Mouse (Mus musculus): ENCODE measurements around the gene Ccdc51.

Gene Ccdc51

DNA sequence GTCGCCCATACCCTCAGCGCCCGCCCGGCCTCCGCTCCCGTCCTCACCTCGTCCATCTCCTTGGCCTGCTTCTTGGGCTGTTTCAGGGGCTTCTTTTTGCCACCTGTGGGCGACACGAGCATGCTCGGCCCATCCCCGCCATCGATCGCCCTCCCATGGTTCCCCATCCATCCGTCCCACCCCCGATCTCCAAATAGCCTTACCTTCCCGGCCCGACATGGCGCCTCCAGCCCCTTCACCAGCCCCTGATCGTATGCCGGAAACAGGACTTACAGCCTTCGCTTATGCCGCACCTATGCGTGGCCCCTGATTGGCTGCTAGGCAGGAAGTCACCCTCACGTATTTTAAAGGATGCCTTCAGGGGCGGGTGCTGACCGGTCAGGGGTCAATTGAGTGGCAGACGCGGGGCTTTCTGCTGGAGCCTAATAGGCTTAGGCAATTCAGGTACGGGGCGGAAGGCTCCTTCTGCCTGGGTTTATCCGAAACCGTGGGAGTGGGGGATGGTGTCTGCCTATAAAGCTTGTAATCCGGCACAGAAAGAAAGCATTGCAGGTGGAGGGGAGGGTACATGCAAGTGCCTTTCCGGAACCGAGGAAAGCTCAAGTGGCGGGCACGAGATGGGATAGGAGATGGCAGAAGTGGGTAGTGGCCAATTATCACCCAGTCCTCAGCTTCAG, at the start of gene Ccdc51, which contains the start of gene Tma7:
Gene Ccdc51 (plus strand): TSS at position 370 of the 677 bp plus-strand sequence.
Gene Tma7 (minus strand): TSS at position 464 of the 677 bp plus-strand sequence.
- peak; percentile 57 for DNase-seq (ENCODE audit: low spot score)

DNA sequence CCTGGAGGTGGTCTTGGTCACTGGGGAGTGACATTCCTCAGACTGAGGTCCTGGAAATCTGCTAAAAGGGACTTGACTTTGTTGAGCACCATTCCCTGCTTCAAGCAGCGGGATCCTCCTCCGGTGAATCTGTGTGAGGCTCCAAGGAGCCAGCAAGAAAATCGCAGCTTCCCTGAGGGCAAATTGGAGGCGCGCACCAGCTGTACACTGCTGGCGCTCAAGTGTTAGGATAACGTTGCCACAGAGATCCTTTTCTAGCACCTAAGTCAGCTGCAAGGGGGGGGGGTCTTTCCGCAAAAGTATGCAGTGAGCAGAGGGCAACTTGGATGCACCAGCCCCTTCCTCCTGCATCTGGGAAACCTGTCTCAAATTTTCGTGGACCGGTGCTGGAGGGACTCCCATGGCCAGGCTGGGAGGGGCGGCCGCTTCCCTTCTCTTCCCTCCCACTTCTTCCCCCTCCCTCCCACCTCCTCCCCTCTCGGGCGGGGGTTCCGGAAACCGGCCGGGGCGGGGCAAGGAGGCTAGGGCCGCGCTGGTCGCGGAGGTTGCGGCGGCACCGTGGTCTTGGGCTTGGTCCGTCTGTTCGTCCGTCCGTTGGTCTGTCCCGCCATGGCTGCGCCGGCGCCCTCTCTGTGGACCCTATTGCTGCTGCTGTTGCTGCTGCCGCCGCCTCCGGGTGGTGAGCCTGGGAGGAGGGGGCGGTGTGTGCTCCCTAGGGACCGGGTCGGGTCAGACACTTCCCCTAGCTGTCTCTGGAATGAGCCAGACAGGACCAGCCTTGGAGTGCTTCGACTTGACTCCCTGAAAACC, 44.0 kb upstream of the Ccdc51 start, which contains the start of gene Shisa5:
Gene Shisa5 (plus strand): TSS at position 480 of the 810 bp plus-strand sequence.
- peak; percentile 71 for DNase-seq (ENCODE audit: low spot score)

- peak; percentile 43 for DNase-seq (ENCODE audit: low spot score)
These were observed 43.4 kb upstream of the Ccdc51 start for GRCm38 (mm10) chr9:109038901-109039364.

GRCm38 (mm10) chr9:109039681-109040080, 42.6 kb upstream of the Ccdc51 start:
- DNase-seq (ENCODE audit: low spot score): no peak

GRCm38 (mm10) chr9:109040216-109040615, 42.1 kb upstream of the Ccdc51 start:
- DNase-seq (ENCODE audit: low spot score): no peak

GRCm38 (mm10) chr9:109040906-109041305, 41.4 kb upstream of the Ccdc51 start:
- no peak for DNase-seq (ENCODE audit: low spot score)

GRCm38 (mm10) chr9:109041351-109041750, 40.9 kb upstream of the Ccdc51 start:
- DNase-seq (ENCODE audit: low spot score): no peak

- no peak for DNase-seq (ENCODE audit: low spot score)
These were observed 36.0 kb upstream of the Ccdc51 start for GRCm38 (mm10) chr9:109046306-109046705.

- DNase-seq (ENCODE audit: low spot score): no peak
These were observed 33.0 kb upstream of the Ccdc51 start for GRCm38 (mm10) chr9:109049316-109049715.

- DNase-seq (ENCODE audit: low spot score): no peak
These were observed 32.2 kb upstream of the Ccdc51 start for GRCm38 (mm10) chr9:109049996-109050673.

DNA sequence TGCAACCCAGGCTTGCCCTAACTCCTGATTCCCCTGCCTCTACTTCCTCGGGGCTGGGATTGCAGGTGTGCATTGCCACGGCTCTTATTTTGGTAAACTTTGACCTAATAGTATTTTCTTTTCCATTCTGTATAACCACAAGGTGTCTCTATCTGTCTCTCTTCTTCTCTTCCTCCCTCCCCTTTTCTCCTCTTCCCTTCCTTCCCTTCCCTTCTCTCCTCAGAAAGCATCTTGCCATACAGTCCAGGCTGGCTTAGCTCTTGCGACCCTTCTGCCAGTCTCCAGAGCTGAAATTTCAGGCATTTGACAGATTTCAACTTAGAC, 31.7 kb upstream of the Ccdc51 start:
- no peak for DNase-seq (ENCODE audit: low spot score)

- no peak for DNase-seq (ENCODE audit: low spot score)
These were observed 31.2 kb upstream of the Ccdc51 start for GRCm38 (mm10) chr9:109051011-109051501.

DNA sequence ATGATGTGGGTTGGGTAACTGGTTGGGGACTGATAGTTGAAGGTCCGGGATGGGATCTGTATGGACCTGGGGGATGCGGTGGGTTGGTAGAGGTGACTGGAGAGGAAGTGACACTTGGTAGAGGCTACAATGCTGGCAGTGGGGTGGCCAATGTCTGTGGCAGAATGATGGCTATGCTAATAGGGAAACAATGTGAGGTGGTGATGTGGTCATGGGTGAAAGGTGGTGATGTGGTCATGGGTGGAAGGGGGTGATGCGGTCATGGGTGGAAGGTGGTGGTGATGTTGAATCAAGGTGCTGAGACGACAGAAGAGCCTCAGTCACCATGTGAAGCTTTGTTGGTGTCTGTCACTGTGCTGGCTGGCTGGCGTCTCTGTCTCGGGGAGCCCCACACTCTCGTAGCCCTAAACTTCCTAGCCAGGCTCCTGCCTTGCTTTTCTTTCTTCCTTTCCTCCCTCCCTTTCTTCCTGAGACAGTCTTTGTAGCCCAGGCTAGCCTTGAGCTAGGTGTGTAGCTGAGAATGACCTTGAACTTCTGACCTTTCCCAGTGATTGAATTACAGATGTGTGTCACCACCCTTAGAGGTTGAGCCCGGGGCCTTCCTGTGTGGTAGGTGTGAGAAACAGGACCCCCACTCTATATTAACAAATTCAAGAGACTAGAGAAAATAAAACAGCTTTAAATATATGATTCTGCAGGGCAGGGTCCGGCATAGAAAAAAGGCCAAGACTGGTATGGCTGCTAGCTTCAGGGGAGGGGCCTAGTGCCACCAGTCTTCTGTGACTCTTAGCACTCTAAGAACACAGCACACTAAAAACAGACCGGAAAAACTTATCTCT, 30.4 kb upstream of the Ccdc51 start:
- DNase-seq (ENCODE audit: low spot score): no peak

- no peak for DNase-seq (ENCODE audit: low spot score)
These were observed 29.6 kb upstream of the Ccdc51 start for GRCm38 (mm10) chr9:109052490-109053260.

GRCm38 (mm10) chr9:109053366-109053765, 28.9 kb upstream of the Ccdc51 start:
- no peak for DNase-seq (ENCODE audit: low spot score)

GRCm38 (mm10) chr9:109053851-109054250, 28.4 kb upstream of the Ccdc51 start:
- DNase-seq (ENCODE audit: low spot score): no peak

GRCm38 (mm10) chr9:109054712-109055111, 27.6 kb upstream of the Ccdc51 start:
- no peak for DNase-seq (ENCODE audit: low spot score)

DNA sequence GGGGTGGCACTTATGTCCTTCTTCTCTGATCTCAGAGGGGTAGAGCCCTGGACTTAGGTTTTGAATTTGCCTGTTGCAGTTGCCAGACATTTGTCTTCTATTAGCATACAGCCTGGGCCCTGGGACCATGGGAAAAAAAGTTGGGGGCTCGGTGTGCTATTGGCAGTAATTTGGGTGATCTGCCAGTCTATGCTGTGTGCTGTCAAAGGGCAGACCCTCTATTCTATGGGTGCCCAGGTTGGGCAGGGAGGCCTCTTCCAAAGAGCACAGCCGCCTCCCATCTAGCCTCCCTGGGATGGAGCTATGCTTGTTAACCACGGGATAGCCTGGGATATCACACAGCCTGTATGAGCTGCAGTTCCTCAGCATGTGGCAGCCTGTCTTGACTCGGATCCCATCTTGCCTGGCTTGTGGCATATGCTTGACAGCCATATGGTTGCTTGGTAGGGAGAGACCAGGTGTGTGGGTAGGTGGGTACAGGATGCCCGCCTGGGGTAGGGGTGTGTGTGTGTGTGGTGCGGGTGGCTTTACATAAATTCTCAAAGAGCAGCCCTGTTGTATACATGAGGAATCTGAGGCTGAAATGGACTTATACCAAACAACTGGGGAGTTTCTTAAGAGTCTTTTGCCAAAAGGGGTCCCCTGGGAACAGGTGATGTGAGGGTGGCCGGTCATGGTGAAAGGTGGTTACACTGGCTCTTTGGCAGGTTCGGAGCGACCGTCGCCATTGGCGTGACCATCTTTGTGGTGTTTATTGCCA, 26.8 kb upstream of the Ccdc51 start:
- DNase-seq (ENCODE audit: low spot score): no peak

DNA sequence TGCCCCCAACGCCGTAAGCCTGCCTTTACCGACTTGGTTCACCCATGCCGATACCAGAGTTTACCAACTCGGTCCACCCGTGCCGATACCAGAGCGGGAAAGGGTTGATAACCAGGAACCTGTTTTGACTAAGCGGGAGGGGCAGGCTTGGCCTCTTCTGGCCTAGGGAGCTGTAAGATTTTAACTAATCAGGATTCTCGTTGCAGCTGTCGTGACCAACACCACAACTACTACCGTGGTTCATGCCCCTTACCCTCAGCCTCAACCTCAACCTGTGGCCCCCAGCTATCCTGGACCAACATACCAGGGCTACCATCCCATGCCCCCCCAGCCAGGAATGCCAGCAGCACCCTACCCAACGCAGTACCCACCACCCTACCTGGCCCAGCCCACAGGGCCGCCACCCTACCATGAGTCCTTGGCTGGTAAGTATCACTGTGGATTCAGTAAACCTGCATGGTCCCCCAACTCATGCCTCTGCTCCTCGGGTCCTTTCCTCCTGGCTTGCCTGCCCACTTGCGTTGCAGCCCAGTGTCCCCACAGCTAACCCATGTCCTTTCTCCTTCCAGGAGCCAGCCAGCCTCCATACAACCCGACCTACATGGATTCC, 26.1 kb upstream of the Ccdc51 start:
- DNase-seq (ENCODE audit: low spot score): no peak

DNA sequence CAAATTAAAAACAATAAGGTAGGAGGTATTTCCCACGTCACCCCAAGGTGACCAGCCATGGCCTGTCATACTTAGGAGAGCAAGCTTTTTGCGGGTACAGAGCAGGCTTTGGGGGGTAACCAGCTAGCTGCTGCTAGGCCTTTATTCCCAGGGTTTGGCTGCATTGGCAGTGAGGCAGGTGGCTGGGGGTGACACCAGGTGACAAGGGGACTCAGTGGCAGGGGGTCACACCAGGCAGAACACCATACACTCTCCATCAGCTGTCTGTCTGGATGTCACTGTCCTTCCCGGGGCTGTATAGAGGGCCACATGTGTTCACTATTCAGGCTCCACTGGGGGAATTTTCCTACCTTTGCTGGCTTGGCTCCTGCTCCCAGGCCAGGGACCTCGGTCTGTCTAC, 25.4 kb upstream of the Ccdc51 start:
- no peak for DNase-seq (ENCODE audit: low spot score)
